Mouse (Mus musculus) liver, embryonic 11.5 days (tissue): ENCODE results near the gene Eri3. TPM values are rescaled to one million over a fixed set of nuclear protein-coding genes. Genes with fewer than 3 reads are reported as not detected.

Experiments used
- ATAC-seq: fragments of 200-750 bp; cut with Nextera tagmentation; replicated peaks from 2 replicates; pipeline ENCODE4 v1.8.0; 2017; ENCODE audit warnings: moderate number of reproducible peaks, mild to moderate bottlenecking, moderate TSS enrichment, moderate library complexity; ENCODE audit not compliant: low FRiP score
- DNase-seq: peaks from one replicate; pipeline ENCODE4 v3.0.0-alpha.2; 2017; ENCODE audit warnings: low spot score
- H3K27ac ChIP-seq: fragments of 300-500 bp; sonication (generic); 2 replicates; pipeline ENCODE4 v1.5.1; 2014; ENCODE audit warnings: mild to moderate bottlenecking, low read depth, low read length, control low read depth
- H3K27me3 ChIP-seq: fragments of 300-500 bp; sonication (generic); replicated peaks from 2 replicates; pipeline ENCODE4 v1.6.1; 2014; ENCODE audit warnings: low read length, mixed read lengths; ENCODE audit not compliant: control insufficient read depth, insufficient read depth
- H3K36me3 ChIP-seq: fragments of 300-500 bp; sonication (generic); 2 replicates; pipeline ENCODE4 v1.6.1; 2014; ENCODE audit warnings: mild to moderate bottlenecking, low read length, moderate library complexity, mixed read lengths; ENCODE audit not compliant: control insufficient read depth, insufficient read depth
- H3K4me1 ChIP-seq: fragments of 300-500 bp; sonication (generic); replicated peaks from 2 replicates; pipeline ENCODE4 v1.6.1; 2014; ENCODE audit warnings: low read length, mixed read lengths; ENCODE audit not compliant: control insufficient read depth, insufficient read depth
- H3K4me2 ChIP-seq: fragments of 300-500 bp; sonication (generic); 2 replicates; pipeline ENCODE4 v1.6.1; 2014; ENCODE audit warnings: mild to moderate bottlenecking, control low read depth, moderate library complexity
- H3K4me3 ChIP-seq: fragments of 300-500 bp; sonication (generic); 2 replicates; pipeline ENCODE4 v1.5.1; 2014; ENCODE audit warnings: low read depth, low read length, control low read depth
- H3K9ac ChIP-seq: fragments of 300-500 bp; sonication (generic); 2 replicates; pipeline ENCODE4 v1.6.1; 2014; ENCODE audit warnings: low read depth, low read length, control low read depth
- H3K9me3 ChIP-seq: fragments of 300-500 bp; sonication (generic); 2 replicates; pipeline ENCODE4 v1.6.1; 2016; ENCODE audit warnings: low read length, inconsistent platforms, mixed read lengths; ENCODE audit not compliant: control insufficient read depth
- WGBS: fragments of 180-500 bp; shearing (Covaris S2); extraction: QIAGEN DNeasy Blood & Tissue Kit; methylation state at CpG from one replicate; pipeline ENCODE4 v1.1.7; 2014; 5-methylcytosine and 5-hydroxymethylcytosine counted together
- polyA plus RNA-seq: library from polyadenylated mRNA; unstranded; fragments of >200 nt; fragmentation: Nextera tagmentation; extraction: Ambion mirVana; gene quantifications from 2 replicates; pipeline ENCODE4 v1.2.1, GENCODE M21; 2014

Eri3 gene
- polyA plus RNA-seq, 1 experiment from 2014 or later, result 89.9 TPM

DNA sequence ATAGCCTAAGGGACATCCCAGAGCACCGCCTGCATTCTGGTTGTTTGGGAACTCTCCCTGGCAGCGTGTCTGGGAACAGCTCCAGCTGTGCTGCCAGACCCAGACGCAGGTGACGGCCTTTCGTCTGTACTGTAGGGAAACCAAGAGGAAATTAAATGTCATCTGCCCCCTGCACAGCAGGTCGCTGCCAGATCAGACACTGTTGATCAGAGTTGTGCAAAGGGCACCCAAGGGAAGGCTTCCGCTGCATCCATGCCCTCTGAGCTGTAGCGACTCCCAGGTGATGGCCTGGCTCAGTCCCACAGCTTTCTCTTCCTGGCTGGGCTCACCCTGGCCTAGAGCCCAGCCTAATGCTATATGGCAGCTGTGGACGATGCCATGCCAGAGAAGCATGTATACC lies 58.1 kb downstream of the Eri3 start:
- Histone ChIP-seq H3K27ac (no peak overlapping the region; the same call in 1 of the 2 replicates), H3K27me3 (no peaks in the 10 kb centered on the region), H3K4me2 (no peak overlapping the region), H3K36me3 (peaks cover 9% of the 10 kb centered on the region), H3K9ac (no peak overlapping the region), H3K4me1 (peaks cover 41% of the 10 kb centered on the region), H3K4me3 (no peak overlapping the region), H3K9me3 (no peaks in the 10 kb centered on the region)
- no peak for ATAC-seq
- no peak for DNase-seq
- 88% methylated on average over 9 of the region's 9 CpGs for WGBS

DNA sequence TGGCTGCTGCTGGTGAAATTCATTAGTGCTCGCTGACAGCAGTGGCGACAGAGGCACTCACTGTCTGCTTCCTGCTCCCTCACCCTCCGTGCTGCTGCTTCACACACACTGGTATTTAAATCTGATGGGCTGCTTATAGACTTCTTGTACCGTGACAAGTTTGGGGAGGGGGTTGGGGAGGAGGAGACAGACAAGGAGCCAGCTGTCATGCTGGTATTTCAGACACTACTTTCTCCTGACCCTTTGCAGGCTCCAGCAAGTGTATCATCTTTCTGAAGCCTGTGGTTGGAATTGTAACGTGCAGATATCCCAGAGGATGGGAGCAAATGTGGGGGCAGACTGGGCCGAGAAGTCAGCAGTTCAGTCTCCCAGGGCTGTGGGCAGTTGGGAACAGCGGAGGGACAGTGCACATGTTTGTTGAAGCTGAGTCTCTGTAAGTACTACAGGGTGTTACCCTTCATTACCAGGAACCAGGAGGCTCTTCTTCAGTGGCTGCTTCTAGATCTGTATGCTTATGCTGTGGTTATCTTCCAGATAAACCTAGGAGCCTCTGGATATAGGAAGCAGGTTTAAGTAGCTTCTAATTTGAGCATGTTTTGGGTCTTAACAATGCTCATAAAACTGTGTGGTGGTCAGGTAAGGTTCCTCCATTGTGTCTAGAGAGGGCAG lies 59.3 kb downstream of the Eri3 start:
- no peaks in the 10 kb centered on the region for H3K9me3 ChIP-seq
- H3K27ac ChIP-seq, result peak overlapping the region; percentile 55; the same call in 1 of the 2 replicates
- peaks cover 12% of the 10 kb centered on the region for H3K36me3 ChIP-seq
- DNase-seq (no peak), ATAC-seq (peak; percentile 57; the same call in 1 of the 2 replicates)
- H3K4me2 ChIP-seq, result peak overlapping the region; percentile 20; the same call in 1 of the 2 replicates
- H3K4me1 ChIP-seq, result peaks cover 44% of the 10 kb centered on the region
- WGBS, result 55% methylated on average over 7 of the region's 7 CpGs
- H3K4me3 ChIP-seq, result no peak overlapping the region
- H3K9ac ChIP-seq, result no peak overlapping the region
- H3K27me3 ChIP-seq, result no peaks in the 10 kb centered on the region

DNA sequence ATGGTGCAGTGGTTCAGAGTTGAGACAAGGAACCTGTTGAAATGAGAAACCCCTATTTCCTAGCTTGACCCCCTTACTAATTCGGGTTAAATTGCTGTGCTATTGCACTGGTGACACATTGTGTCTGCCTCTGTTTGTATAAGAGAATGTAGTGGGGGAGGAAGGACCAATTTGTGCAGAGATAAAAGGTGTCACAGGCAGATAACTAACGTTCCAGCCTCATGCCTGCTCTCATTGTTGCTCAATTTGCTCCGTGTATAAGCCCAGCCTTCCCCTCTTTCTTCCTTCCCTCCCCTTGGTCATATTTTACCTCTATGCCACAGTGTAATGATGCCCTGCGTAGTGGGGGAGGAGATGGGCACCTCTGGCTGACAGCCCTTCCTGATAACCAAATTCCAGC lies 61.2 kb downstream of the Eri3 start:
- Histone ChIP-seq H3K9me3 (no peaks in the 10 kb centered on the region), H3K4me2 (peak overlapping the region; percentile 47), H3K27me3 (no peaks in the 10 kb centered on the region), H3K27ac (peak overlapping the region; percentile 67), H3K4me3 (no peak overlapping the region), H3K4me1 (peaks cover 39% of the 10 kb centered on the region), H3K36me3 (peaks cover 12% of the 10 kb centered on the region), H3K9ac (no peak overlapping the region)
- ATAC-seq (peak; percentile 78), DNase-seq (no peak)
- 32% methylated on average over 4 of the region's 4 CpGs for whole genome bisulfite sequencing

DNA sequence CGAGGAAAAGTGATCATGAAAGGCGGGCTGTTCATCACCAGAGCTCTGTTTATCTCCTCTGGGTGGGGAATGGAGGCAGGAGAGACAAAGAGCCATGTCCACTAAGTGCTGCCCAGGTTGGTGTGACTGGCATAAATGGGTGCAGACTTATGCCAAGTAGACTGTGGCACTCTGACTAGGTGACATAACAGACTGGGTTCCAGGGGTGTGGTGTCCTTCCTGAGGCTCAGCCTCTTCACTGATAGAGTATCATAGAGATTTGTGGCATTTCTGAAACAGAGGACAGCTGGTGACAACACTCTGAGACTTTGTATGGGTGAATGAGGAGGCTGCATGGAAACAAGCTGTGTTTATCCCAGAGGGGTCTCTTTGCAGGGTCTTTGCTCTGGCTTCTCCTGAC lies 61.6 kb downstream of the Eri3 start:
- Histone ChIP-seq H3K4me1 (peaks cover 39% of the 10 kb centered on the region), H3K4me2 (peak overlapping the region; percentile 47), H3K36me3 (peaks cover 12% of the 10 kb centered on the region), H3K4me3 (no peak overlapping the region), H3K27ac (peak overlapping the region; percentile 67), H3K9me3 (no peaks in the 10 kb centered on the region), H3K27me3 (no peaks in the 10 kb centered on the region), H3K9ac (no peak overlapping the region)
- DNase-seq, result no peak
- peak; percentile 46 for ATAC-seq
- 26% methylated on average over 2 of the region's 2 CpGs for WGBS

DNA sequence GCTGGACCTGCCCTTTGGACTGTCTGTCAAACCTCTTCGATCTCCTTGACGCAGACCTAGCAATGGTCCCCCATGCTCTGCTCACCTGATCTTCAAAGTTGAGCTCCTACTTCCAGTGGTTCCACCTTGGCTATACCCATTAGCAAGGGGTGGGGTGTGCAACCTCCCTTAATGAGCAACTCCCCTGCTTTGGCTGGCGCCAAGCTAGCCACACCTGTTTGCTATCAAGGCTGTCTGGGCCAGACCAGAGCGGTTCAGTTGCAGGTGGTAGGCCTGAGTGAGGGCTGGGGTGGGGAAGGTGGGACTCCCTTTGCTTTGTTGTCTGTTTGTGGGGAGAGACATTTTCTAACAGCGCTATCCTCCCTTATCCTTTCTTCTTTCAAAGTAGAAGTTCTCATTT lies 62.5 kb downstream of the Eri3 start:
- Histone ChIP-seq H3K36me3 (peaks cover 12% of the 10 kb centered on the region), H3K9ac (no peak overlapping the region), H3K4me3 (no peak overlapping the region), H3K9me3 (no peaks in the 10 kb centered on the region), H3K4me2 (no peak overlapping the region), H3K27me3 (no peaks in the 10 kb centered on the region), H3K27ac (no peak overlapping the region), H3K4me1 (peaks cover 39% of the 10 kb centered on the region)
- ATAC-seq, result peak; percentile 58
- WGBS, result 76% methylated on average over 5 of the region's 5 CpGs
- no peak for DNase-seq

DNA sequence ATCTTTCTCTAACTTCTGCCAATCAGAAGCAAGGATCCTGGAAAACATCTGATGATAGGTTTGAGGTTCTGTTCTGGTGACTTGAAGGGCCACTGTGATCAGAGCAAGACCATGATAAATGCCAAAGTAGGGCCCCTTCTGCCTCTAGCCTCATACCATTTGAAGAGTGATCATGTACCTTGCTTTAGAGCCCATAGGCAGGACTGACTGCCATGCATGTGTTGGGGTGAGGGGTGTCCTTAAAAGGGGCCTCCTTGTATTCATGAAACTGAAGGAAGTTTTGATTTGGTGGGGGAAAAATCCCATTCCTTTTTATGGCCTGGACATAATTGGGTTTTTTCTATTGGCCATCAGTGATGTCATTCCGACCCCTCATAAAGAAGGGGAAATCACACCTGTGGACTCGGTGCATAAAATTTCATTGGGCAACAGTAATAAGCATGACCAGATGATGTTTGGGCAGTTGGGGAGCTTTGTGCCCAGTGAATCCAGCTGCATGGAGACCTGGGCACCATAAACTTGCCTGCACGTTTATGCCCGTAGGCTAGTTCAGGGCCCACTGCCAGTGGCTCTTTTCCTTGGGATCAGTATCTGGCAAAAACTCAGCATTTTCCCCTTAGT lies 63.1 kb downstream of the Eri3 start:
- H3K4me2 ChIP-seq, result no peak overlapping the region
- DNase-seq, result no peak
- H3K9ac ChIP-seq, result no peak overlapping the region
- H3K9me3 ChIP-seq, result no peaks in the 10 kb centered on the region
- H3K36me3 ChIP-seq, result peaks cover 11% of the 10 kb centered on the region
- peaks cover 38% of the 10 kb centered on the region for H3K4me1 ChIP-seq
- H3K4me3 ChIP-seq, result no peak overlapping the region
- H3K27me3 ChIP-seq, result no peaks in the 10 kb centered on the region
- no peak for ATAC-seq
- no peak overlapping the region for H3K27ac ChIP-seq
- 91% methylated on average over 4 of the region's 4 CpGs for WGBS

DNA sequence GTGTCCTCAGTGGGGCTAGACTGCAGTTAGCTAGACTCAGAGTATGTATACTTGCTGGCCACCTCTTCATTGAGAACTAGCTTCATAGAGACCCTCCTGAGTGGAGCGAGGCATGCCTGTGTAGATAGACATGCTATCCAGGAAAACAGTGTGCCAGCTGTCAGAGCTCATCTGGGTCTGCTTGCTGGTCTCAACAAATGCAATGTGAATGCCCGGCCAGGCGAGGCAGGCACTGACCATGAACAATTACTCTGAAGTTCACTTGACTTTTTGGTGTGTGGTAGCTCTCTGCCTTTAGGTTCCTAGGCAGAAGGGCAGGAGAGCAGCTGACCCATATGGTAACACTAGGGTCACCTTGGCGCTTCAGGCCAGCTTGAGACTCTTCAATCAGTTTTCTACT lies 66.4 kb downstream of the Eri3 start:
- no peak overlapping the region for H3K4me2 ChIP-seq
- no peak overlapping the region for H3K27ac ChIP-seq
- peaks cover 11% of the 10 kb centered on the region for H3K36me3 ChIP-seq
- ATAC-seq (no peak), DNase-seq (no peak)
- no peaks in the 10 kb centered on the region for H3K9me3 ChIP-seq
- no peaks in the 10 kb centered on the region for H3K27me3 ChIP-seq
- no peak overlapping the region for H3K4me3 ChIP-seq
- peaks cover 13% of the 10 kb centered on the region for H3K4me1 ChIP-seq
- 88% methylated on average over 4 of the region's 4 CpGs for WGBS
- H3K9ac ChIP-seq, result no peak overlapping the region

DNA sequence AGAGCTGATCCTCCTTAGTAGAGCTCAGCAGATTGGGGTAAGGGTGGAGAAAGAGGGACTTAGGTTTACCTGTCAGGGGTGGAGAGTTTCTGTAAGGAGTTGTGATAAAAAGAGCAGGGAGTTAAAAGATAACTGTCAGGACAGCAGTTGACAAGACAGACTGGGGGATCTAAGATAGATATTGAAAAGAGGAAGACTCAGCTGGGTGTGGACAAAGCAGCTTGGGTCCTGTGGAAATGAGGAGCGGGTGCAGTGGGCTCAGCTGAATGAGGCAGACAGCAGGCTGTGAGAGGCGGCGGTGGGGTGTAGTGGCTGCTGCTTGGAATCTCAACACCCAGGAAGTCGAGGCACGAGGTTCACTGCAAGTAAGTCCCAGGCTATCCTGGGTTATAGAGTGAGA lies 72.1 kb downstream of the Eri3 start:
- ATAC-seq (no peak), DNase-seq (no peak)
- Histone ChIP-seq H3K4me1 (0 out of 2 replicates have a peak, but pooled peaks cover 4% of the 10 kb centered on the region), H3K9ac (no peak overlapping the region), H3K9me3 (no peaks in the 10 kb centered on the region), H3K4me3 (no peak overlapping the region), H3K27ac (no peak overlapping the region), H3K36me3 (peaks cover 5% of the 10 kb centered on the region), H3K27me3 (no peaks in the 10 kb centered on the region), H3K4me2 (no peak overlapping the region)
- 81% methylated on average over 5 of the region's 5 CpGs for WGBS

DNA sequence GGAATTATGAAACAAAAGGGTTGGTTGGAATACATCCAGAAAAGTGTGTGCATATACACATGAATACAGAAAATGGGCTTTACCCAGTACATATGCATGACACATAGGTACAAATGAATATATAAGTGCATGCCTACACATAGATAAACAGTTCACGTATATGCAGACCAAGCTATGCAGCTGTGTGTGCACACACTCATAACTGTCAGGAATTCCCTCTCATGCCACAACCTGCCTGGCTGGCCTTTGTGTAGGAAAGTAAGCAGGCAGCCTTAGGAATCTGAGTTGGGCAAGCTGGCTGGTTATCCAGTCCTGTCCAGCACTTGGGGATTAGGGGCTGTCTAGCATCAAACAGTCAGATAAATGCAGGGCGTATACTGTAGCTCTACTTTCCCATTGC lies 72.9 kb downstream of the Eri3 start:
- peaks cover 3% of the 10 kb centered on the region; the same call in 1 of the 2 replicates for H3K36me3 ChIP-seq
- 0 out of 2 replicates have a peak, but pooled peaks cover 4% of the 10 kb centered on the region for H3K4me1 ChIP-seq
- H3K4me2 ChIP-seq, result no peak overlapping the region
- ATAC-seq (no peak), DNase-seq (no peak)
- 72% methylated on average over 2 of the region's 2 CpGs for WGBS
- H3K4me3 ChIP-seq, result no peak overlapping the region
- no peaks in the 10 kb centered on the region for H3K9me3 ChIP-seq
- no peak overlapping the region for H3K9ac ChIP-seq
- H3K27ac ChIP-seq, result no peak overlapping the region
- H3K27me3 ChIP-seq, result no peaks in the 10 kb centered on the region
